Mouse (Mus musculus) stomach, postnatal 0 days (tissue): Measurements from ENCODE around the gene Cygb.

ENCODE experiments used
- CTCF ChIP-seq: IDR thresholded peaks from 2 replicates; pipeline ENCODE4 v1.5.1; 2016; ENCODE audit warnings: antibody characterized with exemption, low read depth, mild to moderate bottlenecking, moderate library complexity
- EP300 ChIP-seq: optimal IDR thresholded peaks from 2 replicates; pipeline ENCODE3; 2016; ENCODE audit warnings: antibody characterized with exemption

GRCm38 (mm10) chr11:116646136-116646535 lies 8.0 kb downstream of the Cygb start:
- TF ChIP-seq EP300 (no peak), CTCF (no peak)
